Mouse (Mus musculus): ENCODE data around the gene Sh2d2a. TPM values are rescaled to one million over a fixed set of nuclear protein-coding genes. Genes with fewer than 3 reads are reported as not detected.

The Sh2d2a gene
- total RNA-seq, 2 experiments from 2014 or later: 0.14 to 2.2 TPM

Other genes with a start within 250 kb of the Sh2d2a start
- gene Arhgef11, start 229.2 kb upstream of the Sh2d2a start, total RNA-seq (2021): 10 to 100 TPM; 20.7 to 22.7 TPM
- under 1 TPM; 0.44 to 0.48 TPM for gene Lrrc71, start 98.1 kb upstream of the Sh2d2a start, total RNA-seq (2021)
- under 1 TPM; 0.29 to 0.31 TPM for gene Ntrk1, start 51.6 kb upstream of the Sh2d2a start, total RNA-seq (2021)
- gene Insrr, start 49.8 kb upstream of the Sh2d2a start, total RNA-seq (2021): under 1 TPM; 0.24 TPM
- gene Pear1, start 22.4 kb upstream of the Sh2d2a start, total RNA-seq (2021): 10 to 100 TPM; 25.5 to 32.4 TPM
- gene Prcc, start 38.9 kb downstream of the Sh2d2a start, total RNA-seq (2021): 10 to 100 TPM; 47.8 to 49.3 TPM
- 10 to 100 TPM; 88.2 to 91.9 TPM for gene Hdgf, start 59.6 kb downstream of the Sh2d2a start, total RNA-seq (2021)
- gene Mrpl24, start 72.8 kb downstream of the Sh2d2a start, total RNA-seq (2021): 10 to 100 TPM; 65.8 to 71.0 TPM
- 10 to 100 TPM; 15.7 TPM for gene Isg20l2, start 83.6 kb downstream of the Sh2d2a start, total RNA-seq (2021)
- gene Rrnad1, start 84.0 kb downstream of the Sh2d2a start, total RNA-seq (2021): 1 to 10 TPM; 6.9 to 8.5 TPM
- gene Crabp2, start 101.9 kb downstream of the Sh2d2a start, total RNA-seq (2021): under 1 TPM; 0.31 to 0.56 TPM
- 10 to 100 TPM; 32.5 to 39.0 TPM for gene Nes, start 124.3 kb downstream of the Sh2d2a start, total RNA-seq (2021)
- gene Bcan, start 153.5 kb downstream of the Sh2d2a start, total RNA-seq (2021): under 1 TPM; 0.15 to 0.29 TPM
- not detected for gene Hapln2, start 180.8 kb downstream of the Sh2d2a start, total RNA-seq (2021)
- gene Gpatch4, start 196.4 kb downstream of the Sh2d2a start, total RNA-seq (2021): 1 to 10 TPM; 6.6 to 9.0 TPM
- 10 to 100 TPM; 61.0 to 61.1 TPM for gene Naxe, start 211.7 kb downstream of the Sh2d2a start, total RNA-seq (2021)
- not detected for gene Ttc24, start 231.5 kb downstream of the Sh2d2a start, total RNA-seq (2021)
- gene Iqgap3, start 235.2 kb downstream of the Sh2d2a start, total RNA-seq (2021): 1 to 10 TPM; 3.8 to 7.2 TPM